Mouse (Mus musculus) lung, postnatal 0 days (tissue): Measurements from ENCODE around the gene Olfr91. TPM values are rescaled to one million over a fixed set of nuclear protein-coding genes. Genes with fewer than 3 reads are reported as not detected.
"Not testable (repeated sequence)": the region's sequence is repeated elsewhere in the genome, so short reads cannot be mapped to it uniquely, and the experiment has no call there.

Experiments
- ATAC-seq: fragments of 200-750 bp; cut with Nextera tagmentation; 2 replicates; pipeline ENCODE4 v1.8.0; 2017; ENCODE audit warnings: moderate library complexity
- DNase-seq: peaks from one replicate; pipeline ENCODE4 v3.0.0-alpha.2; 2016; ENCODE audit warnings: low spot score
- H3K27ac ChIP-seq: fragments of 300-500 bp; sonication (generic); 2 replicates; pipeline ENCODE4 v1.5.1; 2014; ENCODE audit warnings: antibody characterized with exemption, mild to moderate bottlenecking, low read length, mixed read lengths
- H3K27me3 ChIP-seq: fragments of 300-500 bp; sonication (generic); replicated peaks from 2 replicates; pipeline ENCODE4 v1.6.1; 2014; ENCODE audit warnings: low read length, mixed read lengths; ENCODE audit not compliant: insufficient read depth
- H3K36me3 ChIP-seq: fragments of 300-500 bp; sonication (generic); 2 replicates; pipeline ENCODE4 v1.6.1; 2014; ENCODE audit warnings: low read length, mixed read lengths; ENCODE audit not compliant: insufficient read depth
- H3K4me1 ChIP-seq: fragments of 300-500 bp; sonication (generic); 2 replicates; pipeline ENCODE4 v1.6.1; 2014; ENCODE audit warnings: antibody characterized with exemption, low read depth, low read length, mixed read lengths; ENCODE audit not compliant: insufficient read depth
- H3K4me2 ChIP-seq: fragments of 300-500 bp; sonication (generic); replicated peaks from 2 replicates; pipeline ENCODE4 v1.6.1; 2014; ENCODE audit warnings: low read depth, mild to moderate bottlenecking, low read length, moderate library complexity, mixed read lengths
- H3K4me3 ChIP-seq: fragments of 300-500 bp; sonication (generic); 2 replicates; pipeline ENCODE4 v1.5.1; 2014; ENCODE audit warnings: low read depth, low read length
- H3K9ac ChIP-seq: fragments of 300-500 bp; sonication (generic); replicated peaks from 2 replicates; pipeline ENCODE4 v1.6.1; 2014; ENCODE audit warnings: low read depth, mild to moderate bottlenecking
- H3K9me3 ChIP-seq: fragments of 300-500 bp; sonication (generic); 2 replicates; pipeline ENCODE4 v1.6.1; 2016; ENCODE audit warnings: low read length, mixed read lengths
- CTCF ChIP-seq: IDR thresholded peaks from 2 replicates; pipeline ENCODE4 v1.5.1; 2016; ENCODE audit warnings: antibody characterized with exemption, mild to moderate bottlenecking
- EP300 ChIP-seq: IDR thresholded peaks from 2 replicates; pipeline ENCODE4 v1.6.1; 2016; ENCODE audit warnings: antibody characterized with exemption, mild to moderate bottlenecking, control low read depth
- WGBS: fragments of 180-500 bp; shearing (Covaris S2); extraction: QIAGEN DNeasy Blood & Tissue Kit; methylation state at CpG from one replicate; pipeline ENCODE4 v1.1.7; 2014; 5-methylcytosine and 5-hydroxymethylcytosine counted together
- polyA plus RNA-seq: library from polyadenylated mRNA; unstranded; fragments of >200 nt; fragmentation: Nextera tagmentation; extraction: Ambion mirVana; gene quantifications from 2 replicates; pipeline ENCODE4 v1.2.1, GENCODE M21; 2015

The Olfr91 gene
- polyA plus RNA-seq, result not detected in 2 replicates

DNA sequence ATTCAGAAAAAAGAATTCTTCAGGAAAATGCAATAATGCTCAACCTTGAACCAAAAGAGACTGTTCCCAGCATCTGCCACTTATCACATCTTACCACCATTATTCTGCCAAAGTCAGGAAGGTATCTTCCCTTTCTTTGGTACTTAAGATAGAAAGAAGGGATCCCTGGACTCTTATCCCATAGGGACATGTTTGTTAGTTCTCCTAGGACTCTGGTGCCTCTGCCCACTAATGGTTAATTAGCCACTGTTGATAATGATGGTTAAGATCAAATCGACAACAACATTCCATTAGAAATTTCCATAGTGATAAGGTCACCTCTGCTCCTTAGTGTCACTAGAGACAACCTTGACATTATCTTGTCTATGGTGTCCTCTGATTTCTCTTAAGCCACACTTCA, at the start of gene Olfr91:
TSS of gene Olfr91 (minus strand) at position 101 of the 400 bp plus-strand sequence.
- ATAC-seq (no peak), DNase-seq (no peak)
- Histone ChIP-seq H3K4me3 (no peak within 1 kb of the TSS), H3K27me3 (no peaks in the 10 kb centered on the region), H3K4me2 (no peak within 1 kb of the TSS), H3K36me3 (no peaks in the 10 kb centered on the region), H3K27ac (no peak within 1 kb of the TSS), H3K9ac (no peak within 1 kb of the TSS), H3K4me1 (no peaks in the 10 kb centered on the region), H3K9me3 (no peaks in the 10 kb centered on the region)
- WGBS, result 64% methylated on average over 1 of the region's 1 CpGs
- TF ChIP-seq EP300, result no peak
- TF ChIP-seq CTCF, result no peak

DNA sequence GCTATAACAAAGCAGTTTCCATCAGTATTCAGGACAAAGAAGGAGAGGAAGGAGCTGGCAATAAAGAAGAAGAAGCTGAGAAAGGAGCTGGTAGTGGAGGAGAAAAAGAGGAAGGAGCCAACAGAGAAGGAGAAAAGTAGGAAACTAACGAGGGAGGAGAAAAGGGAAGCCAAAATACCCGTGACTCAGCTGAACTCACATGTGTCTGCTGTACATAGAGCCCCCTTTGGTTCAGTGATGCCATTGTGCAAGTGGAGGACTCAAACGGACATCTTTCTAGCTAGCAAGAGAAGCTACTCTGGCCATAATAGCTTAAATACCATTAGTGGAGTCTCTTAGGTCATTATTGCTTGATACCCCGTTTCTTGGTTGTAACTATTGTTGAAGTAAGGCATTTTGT, 33.3 kb upstream of the Olfr91 start:
- not testable (repeated sequence) for H3K4me3 ChIP-seq, H3K27me3 ChIP-seq, H3K4me2 ChIP-seq, H3K36me3 ChIP-seq, DNase-seq, H3K9ac ChIP-seq, H3K4me1 ChIP-seq, ATAC-seq, H3K9me3 ChIP-seq, H3K27ac ChIP-seq
- 69% methylated on average over 4 of the region's 4 CpGs for WGBS

GRCm38 (mm10) chr17:37119988-37120387, 21.9 kb upstream of the Olfr91 start, which contains the start of gene Olfr92:
Gene Olfr92 (minus strand): TSS chr17:37120088.
- ATAC-seq (no peak), DNase-seq (no peak)
- no peaks in the 10 kb centered on the region for H3K9me3 ChIP-seq
- no peak within 1 kb of the TSS for H3K9ac ChIP-seq
- no peaks in the 10 kb centered on the region for H3K4me1 ChIP-seq
- TF ChIP-seq CTCF, result no peak
- TF ChIP-seq EP300, result no peak
- H3K27me3 ChIP-seq, result no peaks in the 10 kb centered on the region
- H3K4me2 ChIP-seq, result no peak within 1 kb of the TSS
- 76% methylated on average over 2 of the region's 2 CpGs for WGBS
- H3K4me3 ChIP-seq, result no peak within 1 kb of the TSS
- no peaks in the 10 kb centered on the region for H3K36me3 ChIP-seq
- H3K27ac ChIP-seq, result no peak within 1 kb of the TSS

GRCm38 (mm10) chr17:37093289-37093688, 4.8 kb downstream of the Olfr91 start:
- H3K27me3 ChIP-seq, result no peaks in the 10 kb centered on the region
- no peaks in the 10 kb centered on the region for H3K36me3 ChIP-seq
- H3K9me3 ChIP-seq, result no peaks in the 10 kb centered on the region
- no peak for TF ChIP-seq CTCF
- no peak for TF ChIP-seq EP300
- no peaks in the 10 kb centered on the region for H3K4me1 ChIP-seq
- DNase-seq (no peak), ATAC-seq (no peak)
- no peak overlapping the region for H3K27ac ChIP-seq
- H3K9ac ChIP-seq, result no peak overlapping the region
- H3K4me3 ChIP-seq, result no peak overlapping the region
- no peak overlapping the region for H3K4me2 ChIP-seq
- 63% methylated on average over 5 of the region's 5 CpGs for WGBS

- H3K36me3 ChIP-seq, result no peaks in the 10 kb centered on the region
- H3K27me3 ChIP-seq, result no peaks in the 10 kb centered on the region
- WGBS, result 44% methylated on average over 1 of the region's 1 CpGs
- H3K27ac ChIP-seq, result no peak overlapping the region
- ATAC-seq (no peak), DNase-seq (no peak)
- no peak overlapping the region for H3K4me2 ChIP-seq
- no peak overlapping the region for H3K9ac ChIP-seq
- no peaks in the 10 kb centered on the region for H3K4me1 ChIP-seq
- no peak overlapping the region for H3K4me3 ChIP-seq
- TF ChIP-seq EP300 (no peak), CTCF (no peak)
- H3K9me3 ChIP-seq, result no peaks in the 10 kb centered on the region
Measured at GRCm38 (mm10) chr17:37092198-37092597, 5.9 kb downstream of the Olfr91 start.

GRCm38 (mm10) chr17:37088399-37088798, 9.7 kb downstream of the Olfr91 start, which contains the start of gene Olfr90:
Gene Olfr90 (minus strand): TSS chr17:37088499.
- Histone ChIP-seq H3K9me3 (no peaks in the 10 kb centered on the region), H3K4me3 (no peak within 1 kb of the TSS), H3K27me3 (no peaks in the 10 kb centered on the region), H3K36me3 (no peaks in the 10 kb centered on the region), H3K27ac (no peak within 1 kb of the TSS), H3K9ac (no peak within 1 kb of the TSS), H3K4me1 (no peaks in the 10 kb centered on the region), H3K4me2 (no peak within 1 kb of the TSS)
- DNase-seq (no peak), ATAC-seq (no peak)
- TF ChIP-seq CTCF (no peak), EP300 (no peak)

- DNase-seq, result no peak
- no peak for ATAC-seq
- 56% methylated on average over 10 of the region's 10 CpGs for WGBS
- Histone ChIP-seq H3K9me3 (no peaks in the 10 kb centered on the region), H3K27ac (no peak overlapping the region), H3K9ac (no peak overlapping the region), H3K4me2 (no peak overlapping the region), H3K4me3 (no peak overlapping the region), H3K36me3 (no peaks in the 10 kb centered on the region), H3K27me3 (no peaks in the 10 kb centered on the region), H3K4me1 (no peaks in the 10 kb centered on the region)
- TF ChIP-seq EP300 (no peak), CTCF (no peak)
Measured at GRCm38 (mm10) chr17:37085545-37085944, 12.5 kb downstream of the Olfr91 start.
